Mouse (Mus musculus) E14TG2a.4 (cell line): ENCODE data around the gene Dzip1l.
"Not testable (repeated sequence)": the region's sequence is repeated elsewhere in the genome, so short reads cannot be mapped to it uniquely, and the experiment has no call there.

Source experiments
- H3K27me3 ChIP-seq: 2 replicates; pipeline ENCODE4 v1.6.1; 2014; ENCODE audit warnings: low read length, control low read depth; ENCODE audit not compliant: insufficient read depth
- H3K36me3 ChIP-seq: 2 replicates; pipeline ENCODE4 v1.6.1; 2014; ENCODE audit warnings: low read length, control low read depth; ENCODE audit not compliant: insufficient read depth
- H3K4me1 ChIP-seq: replicated peaks from 2 replicates; pipeline ENCODE4 v1.6.1; 2014; ENCODE audit warnings: low read depth, low read length, control low read depth
- H3K4me3 ChIP-seq: replicated peaks from 2 replicates; pipeline ENCODE4 v1.5.1; 2014; ENCODE audit warnings: mild to moderate bottlenecking, low read length
- H3K9me3 ChIP-seq: 2 replicates; pipeline ENCODE4 v1.6.1; 2014; ENCODE audit warnings: low read length, control low read depth
- CTCF ChIP-seq: conservative IDR thresholded peaks from 2 replicates; pipeline ENCODE4 v1.5.1; 2014; ENCODE audit warnings: low read length
- NANOG ChIP-seq: IDR thresholded peaks from 2 replicates; pipeline ENCODE4 v1.6.1; 2014; ENCODE audit warnings: borderline replicate concordance, low read length, mixed read lengths
- POU5F1 ChIP-seq: IDR thresholded peaks from 2 replicates; pipeline ENCODE4 v1.6.1; 2014; ENCODE audit warnings: low read length, borderline replicate concordance

Dzip1l gene

DNA sequence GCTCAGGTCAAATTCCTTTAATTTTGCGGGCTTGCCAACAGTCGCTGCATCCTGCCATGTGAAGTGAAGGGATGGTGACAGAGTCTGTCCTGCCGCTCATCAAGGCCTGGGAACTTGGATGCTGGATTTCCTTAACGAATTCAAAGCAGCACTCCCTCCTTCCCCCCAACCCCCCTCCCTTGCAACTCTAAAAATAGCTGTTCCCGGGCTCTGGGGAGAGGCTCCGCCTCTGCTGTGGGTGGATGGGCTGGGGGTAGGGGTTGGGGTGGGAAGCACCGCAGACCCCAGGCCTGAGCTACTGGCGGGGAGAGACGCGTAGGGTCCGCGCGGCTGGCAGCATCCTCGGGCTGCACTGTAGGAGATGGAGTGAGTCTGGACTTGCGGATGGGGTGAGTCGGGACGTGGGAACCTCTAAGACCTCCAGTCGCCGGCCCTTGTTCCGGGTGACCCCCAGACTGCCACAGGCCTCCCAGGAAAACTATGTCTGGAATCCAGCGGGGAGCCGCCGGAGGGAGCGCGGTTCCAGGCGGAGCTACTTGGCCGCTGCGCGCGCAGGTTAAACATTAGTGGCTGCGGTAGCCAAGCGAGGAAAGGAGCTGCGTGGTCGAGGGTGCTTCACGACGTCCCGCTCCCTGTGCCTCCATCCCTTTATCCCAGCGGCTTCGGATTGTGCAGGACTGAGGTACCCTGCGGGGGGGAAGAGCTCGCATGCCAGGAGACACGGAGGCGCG is at the start of gene Dzip1l:
Gene Dzip1l, plus strand, starts transcription at position 216 of the 731 bp plus-strand sequence.
- H3K4me1 ChIP-seq: peaks cover 16% of the 10 kb centered on the region
- no peaks in the 10 kb centered on the region for H3K36me3 ChIP-seq

GRCm38 (mm10) chr9:99580655-99581054 is 48.6 kb upstream of the Dzip1l start:
- H3K36me3 ChIP-seq: peaks cover 72% of the 10 kb centered on the region
- H3K4me3 ChIP-seq: no peak overlapping the region
- no peaks in the 10 kb centered on the region for H3K9me3 ChIP-seq
- H3K4me1 ChIP-seq: peaks cover 36% of the 10 kb centered on the region
- H3K27me3 ChIP-seq: no peaks in the 10 kb centered on the region
- no peak for TF ChIP-seq POU5F1
- TF ChIP-seq CTCF: peak; percentile 57

More for the DNA sequence above, at the start of gene Dzip1l:
- Histone ChIP-seq H3K4me3 (peak within 1 kb of the TSS; percentile 79), H3K9me3 (no peaks in the 10 kb centered on the region), H3K27me3 (peaks cover 37% of the 10 kb centered on the region)
- TF ChIP-seq POU5F1: no peak
- TF ChIP-seq NANOG: no peak
- TF ChIP-seq CTCF: no peak

DNA sequence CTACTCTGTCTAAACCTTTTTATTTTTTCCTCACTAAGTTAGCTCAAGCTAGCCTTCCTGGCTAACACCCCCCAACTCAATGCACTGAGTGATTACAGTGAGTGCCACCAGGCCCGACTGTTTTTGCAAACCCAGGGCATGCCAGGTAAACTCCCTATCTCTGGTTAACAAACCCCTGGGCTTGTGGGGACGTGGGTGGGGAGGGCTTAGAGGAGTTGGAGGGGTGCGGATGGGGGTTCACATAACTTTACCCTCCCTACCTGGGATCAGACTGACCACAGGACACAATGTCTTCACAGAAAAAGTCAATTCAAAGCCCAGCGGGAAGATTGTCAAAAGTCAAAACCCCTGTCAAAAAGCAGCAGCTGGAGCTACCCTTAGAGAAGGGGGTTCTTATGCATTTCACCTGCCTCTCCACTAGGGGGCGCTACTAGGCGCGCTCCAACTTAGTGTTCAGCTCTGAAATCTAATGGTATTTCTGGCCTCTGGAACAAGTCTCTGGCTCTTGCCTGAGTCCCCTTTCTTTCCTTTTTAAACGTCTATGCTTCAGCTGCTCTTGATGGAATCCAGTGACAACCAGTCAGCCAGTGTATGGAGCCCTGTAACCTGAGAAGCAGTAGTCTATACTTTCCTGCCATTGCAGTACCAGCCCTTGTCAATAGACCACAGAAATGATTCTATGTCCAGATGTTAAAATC is 41.6 kb upstream of the Dzip1l start:
- H3K36me3 ChIP-seq: peaks cover 22% of the 10 kb centered on the region
- peaks cover 17% of the 10 kb centered on the region for H3K27me3 ChIP-seq
- H3K4me1 ChIP-seq: peaks cover 12% of the 10 kb centered on the region; the same call in 1 of the 2 replicates
- no peak overlapping the region for H3K4me3 ChIP-seq
- TF ChIP-seq POU5F1 (no peak), NANOG (no peak), CTCF (peak; percentile 99)
- H3K9me3 ChIP-seq: no peaks in the 10 kb centered on the region

DNA sequence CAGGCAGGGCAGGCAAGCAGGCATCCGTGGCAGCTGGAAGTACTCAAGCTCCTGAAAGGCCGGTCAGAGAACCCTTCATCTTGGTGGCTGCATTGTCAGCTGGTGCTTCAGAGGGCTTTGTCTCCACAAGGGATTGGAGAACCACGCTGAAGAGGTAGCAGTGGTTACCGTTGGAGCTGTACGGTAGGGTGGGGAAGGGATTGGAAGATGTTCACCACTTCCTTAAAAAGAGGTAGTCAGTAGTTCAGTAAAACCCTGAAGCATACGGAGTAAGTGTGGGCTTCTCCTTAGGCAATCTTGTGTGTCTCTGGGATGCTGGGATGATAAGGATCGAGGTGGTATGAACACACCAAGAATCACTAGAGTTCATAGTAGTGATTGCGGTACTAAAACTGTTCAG is 38.2 kb upstream of the Dzip1l start:
- Histone ChIP-seq H3K9me3 (peaks cover 10% of the 10 kb centered on the region), H3K4me1 (0 out of 2 replicates have a peak, but pooled peaks cover 8% of the 10 kb centered on the region), H3K36me3 (no peaks in the 10 kb centered on the region), H3K4me3 (peak overlapping the region; percentile 45), H3K27me3 (peaks cover 17% of the 10 kb centered on the region)
- no peak for TF ChIP-seq NANOG
- no peak for TF ChIP-seq CTCF
- no peak for TF ChIP-seq POU5F1

DNA sequence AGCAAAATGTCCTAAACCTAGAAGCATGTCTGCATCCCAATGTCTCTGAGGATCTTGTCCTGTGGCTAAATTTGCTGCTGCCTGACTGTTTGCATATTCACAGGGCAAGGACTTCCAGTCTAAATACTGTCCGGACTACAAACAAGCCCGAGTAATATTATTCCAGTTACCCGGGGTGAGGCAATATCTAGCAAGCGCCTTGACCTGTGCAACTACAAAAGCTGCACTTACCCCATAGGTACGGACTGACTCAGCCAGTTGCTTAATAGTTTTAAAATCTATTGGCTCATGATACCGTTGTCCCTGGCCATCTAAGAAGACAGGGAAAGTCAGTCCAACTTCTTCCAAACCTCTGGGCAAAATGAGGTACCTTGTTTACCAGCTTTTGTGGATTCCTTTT is 30.2 kb upstream of the Dzip1l start:
- H3K36me3 ChIP-seq, H3K4me3 ChIP-seq, H3K27me3 ChIP-seq, H3K4me1 ChIP-seq: not testable (repeated sequence)
- peaks cover 33% of the 10 kb centered on the region for H3K9me3 ChIP-seq

GRCm38 (mm10) chr9:99603566-99603965 is 25.7 kb upstream of the Dzip1l start:
- no peaks in the 10 kb centered on the region for H3K27me3 ChIP-seq
- no peaks in the 10 kb centered on the region for H3K4me1 ChIP-seq
- no peaks in the 10 kb centered on the region for H3K36me3 ChIP-seq
- no peaks in the 10 kb centered on the region for H3K9me3 ChIP-seq
- no peak overlapping the region for H3K4me3 ChIP-seq
- TF ChIP-seq POU5F1 (no peak), CTCF (no peak), NANOG (no peak)

DNA sequence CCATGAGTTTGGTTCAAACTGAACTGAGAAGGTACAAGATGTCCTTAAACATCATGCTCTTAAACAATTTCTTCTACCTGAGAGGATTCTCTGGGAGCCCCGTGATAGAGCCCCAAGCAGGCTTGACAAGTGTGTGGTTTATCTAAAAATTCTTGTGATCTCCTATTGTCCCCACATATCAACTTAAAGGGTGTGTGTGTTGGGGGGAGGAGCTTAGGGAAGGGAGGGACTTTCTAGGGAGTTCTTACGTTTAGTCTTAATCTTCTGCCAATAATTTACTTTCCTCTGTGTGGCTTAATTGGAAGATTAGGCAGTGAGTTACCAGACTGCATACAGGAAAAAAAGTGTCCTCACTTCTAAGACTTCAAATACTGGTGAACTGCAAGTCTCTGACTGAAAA is 17.1 kb upstream of the Dzip1l start, which contains the start of gene A4gnt:
Gene A4gnt, plus strand, starts transcription at position 301 of the 400 bp plus-strand sequence.
- Histone ChIP-seq H3K4me3 (no peak within 1 kb of the TSS), H3K9me3 (no peaks in the 10 kb centered on the region), H3K4me1 (no peaks in the 10 kb centered on the region), H3K27me3 (0 out of 2 replicates have a peak, but pooled peaks cover 3% of the 10 kb centered on the region), H3K36me3 (no peaks in the 10 kb centered on the region)
- TF ChIP-seq NANOG (no peak), CTCF (no peak)

DNA sequence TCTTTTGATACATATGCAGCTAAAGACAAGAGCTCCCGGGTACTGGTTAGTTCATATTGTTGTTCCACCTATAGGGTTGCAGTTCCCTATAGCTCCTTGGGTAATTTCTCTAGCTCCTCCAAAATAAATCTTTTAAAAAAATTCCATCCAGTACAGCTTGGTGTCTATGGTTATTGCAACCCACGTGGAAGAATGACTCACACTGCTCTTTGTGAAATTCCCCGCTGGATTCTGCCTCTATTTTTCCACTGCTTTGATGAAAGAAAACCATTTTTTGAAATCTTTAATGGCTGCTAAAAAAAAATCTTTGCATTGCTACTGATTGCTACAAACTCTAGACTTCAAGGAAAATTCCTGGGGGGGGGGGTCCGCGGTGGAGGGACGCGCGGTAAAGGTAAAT is 9.6 kb upstream of the Dzip1l start:
- H3K36me3 ChIP-seq: no peaks in the 10 kb centered on the region
- H3K27me3 ChIP-seq: peaks cover 6% of the 10 kb centered on the region; the same call in 1 of the 2 replicates

More for the DNA sequence above, 9.6 kb upstream of the Dzip1l start:
- no peaks in the 10 kb centered on the region for H3K9me3 ChIP-seq
- TF ChIP-seq POU5F1: no peak
- no peak for TF ChIP-seq NANOG
- TF ChIP-seq CTCF: no peak
- H3K4me3 ChIP-seq: no peak overlapping the region
- no peaks in the 10 kb centered on the region for H3K4me1 ChIP-seq
